Mouse (Mus musculus) bone marrow, adult 2 months (tissue): Measurements from ENCODE around the gene Exoc7.

Experiments used
- CTCF ChIP-seq: fragments of 200-500 bp; IDR thresholded peaks from 2 replicates; pipeline ENCODE4 v1.5.1; 2011; ENCODE audit warnings: low read length, control low read depth; ENCODE audit not compliant: control insufficient read depth, insufficient read depth
- POLR2A ChIP-seq: fragments of 200-500 bp; IDR thresholded peaks from 2 replicates; pipeline ENCODE4 v1.6.1; 2011; ENCODE audit warnings: low read depth, mild to moderate bottlenecking, control low read depth, low read length, borderline replicate concordance; ENCODE audit not compliant: control insufficient read depth

- TF ChIP-seq POLR2A, result peak; percentile 6; the same call in 1 of the 2 replicates
- no peak for TF ChIP-seq CTCF
Observed at GRCm38 (mm10) chr11:116282912-116283521, 24.0 kb downstream of the Exoc7 start.
